Mouse (Mus musculus) ES-E14 (cell line): ENCODE results near the gene Fnbp1.

Source experiments
- HCFC1 ChIP-seq: IDR thresholded peaks from 2 replicates; pipeline ENCODE4 v1.6.1; 2012; ENCODE audit warnings: low read length, inconsistent platforms, borderline replicate concordance; ENCODE audit not compliant: insufficient read depth
- MAFK ChIP-seq: IDR thresholded peaks from 2 replicates; pipeline ENCODE4 v1.6.1; 2014; ENCODE audit warnings: mild to moderate bottlenecking, low read depth, low read length, inconsistent platforms; ENCODE audit not compliant: insufficient read depth

GRCm38 (mm10) chr2:31066019-31066789, 75.6 kb downstream of the Fnbp1 start:
- no peak for TF ChIP-seq MAFK
- TF ChIP-seq HCFC1 = no peak
